In genomic region chr5:142724265-142724664, GRCm38 (mm10) we compare ENCODE assay signal across 4 mouse cellular contexts.
"Had no signal": no experiment of that assay in that cellular context is flagged by ENCODE, and none has a peak within 500 bp of the region (broad histone marks: within the 10 kb centered on the region; RNA-seq: fewer than 3 reads in every experiment).

No protein-coding gene starts in this region.

- H3K27ac ChIP-seq: left cerebral cortex, adult 2 months; liver, embryonic 14.5 days; neural tube, embryonic 13.5 days had no signal

- DNase-seq: retina, postnatal 1 day had no signal

- H3K4me3 ChIP-seq: left cerebral cortex, adult 2 months; neural tube, embryonic 13.5 days had no signal

- H3K9ac ChIP-seq: liver, embryonic 14.5 days; neural tube, embryonic 13.5 days had no signal

- H3K4me2 ChIP-seq: neural tube, embryonic 13.5 days had no signal

- H3K27me3 ChIP-seq: neural tube, embryonic 13.5 days had no signal

- H3K9me3 ChIP-seq: neural tube, embryonic 13.5 days had no signal
